In genomic region chr11:100168765-100169762, GRCm38 (mm10) we compare ENCODE assay signal across 9 mouse cellular contexts. TPM values are rescaled to one million over a fixed set of nuclear protein-coding genes. Genes with fewer than 3 reads are reported as not detected.
A peak's percentile ranks its signal among the peaks of the same experiment; 100 is the strongest.
DNase-seq lines count a peak whose midpoint lies in the region; ATAC-seq and TF ChIP-seq lines count a peak whose summit lies in the region.
"Had no signal": no experiment of that assay in that cellular context is flagged by ENCODE, and none has a peak within 500 bp of the region (broad histone marks: within the 10 kb centered on the region; RNA-seq: fewer than 3 reads in every experiment).

No protein-coding gene starts in this region.

- no peaks in the 10 kb centered on the region for H3K27me3 ChIP-seq in hindbrain, postnatal 0 days (ENCODE audit: insufficient read depth, low read length)
- H3K27me3 ChIP-seq: liver, embryonic 15.5 days had no signal

- no peaks in the 10 kb centered on the region for H3K9me3 ChIP-seq in hindbrain, postnatal 0 days (ENCODE audit: low read length)
- H3K9me3 ChIP-seq: liver, embryonic 15.5 days had no signal

- no peaks in the 10 kb centered on the region for H3K36me3 ChIP-seq in hindbrain, postnatal 0 days (ENCODE audit: insufficient read depth, low read length)
- H3K36me3 ChIP-seq: liver, embryonic 15.5 days had no signal

- H3K27ac ChIP-seq in hindbrain, postnatal 0 days, result no peak overlapping the region
- H3K27ac ChIP-seq: liver, embryonic 15.5 days had no signal

- peak; percentile 77 for DNase-seq in R1 (ENCODE audit: low read depth, low spot score)
- DNase-seq in cerebellum, adult 18-20 months, result peak; percentile 25 to 55
- peak; percentile 71 to 73 for DNase-seq in frontal cortex, postnatal 25 days (ENCODE audit: low spot score in 2 of 2)
- peak; percentile 81 for DNase-seq in hindbrain, postnatal 0 days (ENCODE audit: low spot score)
- DNase-seq in left cerebral cortex, adult 11 months (ENCODE audit: low spot score), result peak; percentile 37
- peak; percentile 51 to 57 for DNase-seq in right cerebral cortex, postnatal 36 days (ENCODE audit: low spot score in 2 of 2)

- H3K4me3 ChIP-seq in hindbrain, postnatal 0 days (ENCODE audit: low read length), result no peak overlapping the region
- H3K4me3 ChIP-seq: liver, embryonic 15.5 days had no signal

- no peak overlapping the region for H3K4me2 ChIP-seq in hindbrain, postnatal 0 days (ENCODE audit: low read depth, low read length)
- H3K4me2 ChIP-seq: liver, embryonic 15.5 days had no signal

- peak; percentile 59; the same call in 1 of the 2 replicates for ATAC-seq in hindbrain, postnatal 0 days
- peak; percentile 71 for ATAC-seq in megakaryocyte, adult 5-6 weeks (ENCODE audit: poor library complexity, severe bottlenecking)
- no peak for ATAC-seq in erythroid progenitor cell, adult 5-6 weeks (replicated peaks; ENCODE audit: low FRiP score, poor library complexity, severe bottlenecking)

- no peak overlapping the region for H3K9ac ChIP-seq in hindbrain, postnatal 0 days (replicated peaks; ENCODE audit: low read length)
- H3K9ac ChIP-seq: liver, embryonic 15.5 days had no signal

- WGBS in hindbrain, postnatal 0 days, result 32% methylated on average over 14 of the region's 14 CpGs

- no peaks in the 10 kb centered on the region for H3K4me1 ChIP-seq in hindbrain, postnatal 0 days (ENCODE audit: insufficient read depth, low read length)
- H3K4me1 ChIP-seq: liver, embryonic 15.5 days had no signal

- peak; percentile 90 for TF ChIP-seq CTCF in hindbrain, postnatal 0 days (IDR thresholded peaks at IDR 0.05; ENCODE audit: low read depth)

RNA-seq across cellular contexts. Expression of gene Krt19, which starts 20.6 kb away (rescaled TPM):
- total RNA-seq in hindbrain, postnatal 0 days (2014; rRNA removed), result 0.65 and 2.7 TPM in 2 replicates
- polyA plus RNA-seq in hindbrain, postnatal 0 days (2015; fragmentation: Nextera tagmentation; extraction: Ambion mirVana), result 3.8 and 4.9 TPM in 2 replicates
- total RNA-seq in megakaryocyte, adult 5-6 weeks (2015), result not detected in 2 replicates
- total RNA-seq in megakaryocyte, adult 5-6 weeks (2017), result not detected in 2 replicates
- total RNA-seq in erythroid progenitor cell, adult 5-6 weeks (2015; ENCODE audit: low replicate concordance), result not detected in 2 replicates
- not detected in 2 replicates for total RNA-seq in erythroid progenitor cell, adult 5-6 weeks (2017; ENCODE audit: low replicate concordance)

RNA-seq across cellular contexts. Expression of gene Krt9, which starts 24.0 kb away (rescaled TPM):
- 0.05 TPM in 1 of 2 replicates, not detected in the other for total RNA-seq in hindbrain, postnatal 0 days (2014; rRNA removed)
- polyA plus RNA-seq in hindbrain, postnatal 0 days (2015; fragmentation: Nextera tagmentation; extraction: Ambion mirVana), result 0.06 and 0.18 TPM in 2 replicates
- total RNA-seq in megakaryocyte, adult 5-6 weeks (2015), result not detected in 2 replicates
- total RNA-seq in megakaryocyte, adult 5-6 weeks (2017), result 0.04 TPM in 1 of 2 replicates, not detected in the other
- not detected in 2 replicates for total RNA-seq in erythroid progenitor cell, adult 5-6 weeks (2015; ENCODE audit: low replicate concordance)
- not detected in 2 replicates for total RNA-seq in erythroid progenitor cell, adult 5-6 weeks (2017; ENCODE audit: low replicate concordance)
- polyA plus RNA-seq: liver, embryonic 15.5 days had no signal

RNA-seq across cellular contexts. Expression of gene Krt15, which starts 33.3 kb away (rescaled TPM):
- total RNA-seq in hindbrain, postnatal 0 days (2014; rRNA removed), result 0.25 and 0.68 TPM in 2 replicates
- 0.21 and 0.24 TPM in 2 replicates for polyA plus RNA-seq in hindbrain, postnatal 0 days (2015; fragmentation: Nextera tagmentation; extraction: Ambion mirVana)
- total RNA-seq in megakaryocyte, adult 5-6 weeks (2015), result not detected in 2 replicates
- total RNA-seq in megakaryocyte, adult 5-6 weeks (2017), result not detected in 2 replicates
- not detected in 2 replicates for total RNA-seq in erythroid progenitor cell, adult 5-6 weeks (2015; ENCODE audit: low replicate concordance)
- total RNA-seq in erythroid progenitor cell, adult 5-6 weeks (2017; ENCODE audit: low replicate concordance), result not detected in 2 replicates

RNA-seq across cellular contexts. Expression of gene Krt14, which starts 38.3 kb away (rescaled TPM):
- total RNA-seq in hindbrain, postnatal 0 days (2014; rRNA removed), result 0.86 TPM in 1 of 2 replicates, not detected in the other
- polyA plus RNA-seq in hindbrain, postnatal 0 days (2015; fragmentation: Nextera tagmentation; extraction: Ambion mirVana), result 0.55 and 0.79 TPM in 2 replicates
- not detected in 2 replicates for total RNA-seq in megakaryocyte, adult 5-6 weeks (2015)
- total RNA-seq in megakaryocyte, adult 5-6 weeks (2017), result not detected in 2 replicates
- total RNA-seq in erythroid progenitor cell, adult 5-6 weeks (2015; ENCODE audit: low replicate concordance), result not detected in 2 replicates
- total RNA-seq in erythroid progenitor cell, adult 5-6 weeks (2017; ENCODE audit: low replicate concordance), result not detected in 2 replicates

RNA-seq across cellular contexts. Expression of gene Krt13, which starts 47.7 kb away (rescaled TPM):
- not detected in 2 replicates for total RNA-seq in hindbrain, postnatal 0 days (2014; rRNA removed)
- 0.13 TPM in 1 of 2 replicates, not detected in the other for polyA plus RNA-seq in hindbrain, postnatal 0 days (2015; fragmentation: Nextera tagmentation; extraction: Ambion mirVana)
- not detected in 2 replicates for total RNA-seq in megakaryocyte, adult 5-6 weeks (2015)
- not detected in 2 replicates for total RNA-seq in megakaryocyte, adult 5-6 weeks (2017)
- total RNA-seq in erythroid progenitor cell, adult 5-6 weeks (2015; ENCODE audit: low replicate concordance), result not detected in 2 replicates
- not detected in 2 replicates for total RNA-seq in erythroid progenitor cell, adult 5-6 weeks (2017; ENCODE audit: low replicate concordance)
- polyA plus RNA-seq: liver, embryonic 15.5 days had no signal
